Mouse (Mus musculus) midbrain, postnatal 0 days (tissue): ENCODE measurements around the gene Erf. TPM values are rescaled to one million over a fixed set of nuclear protein-coding genes. Genes with fewer than 3 reads are reported as not detected.

Experiments used
- ATAC-seq: fragments of 200-750 bp; cut with Nextera tagmentation; 2 replicates; pipeline ENCODE4 v1.8.0; 2017; ENCODE audit warnings: moderate number of reproducible peaks, mild to moderate bottlenecking, moderate TSS enrichment, moderate library complexity; ENCODE audit not compliant: low FRiP score
- DNase-seq: peaks from one replicate; pipeline ENCODE4 v3.0.0-alpha.2; 2015; ENCODE audit warnings: low spot score
- H3K27ac ChIP-seq: fragments of 300-500 bp; sonication (generic); 2 replicates; pipeline ENCODE4 v1.5.1; 2014; ENCODE audit warnings: low read depth, mild to moderate bottlenecking, low read length, mixed read lengths
- H3K27me3 ChIP-seq: fragments of 300-500 bp; sonication (generic); 2 replicates; pipeline ENCODE4 v1.6.1; 2014; ENCODE audit warnings: low read length, control low read depth, mixed read lengths; ENCODE audit not compliant: insufficient read depth
- H3K36me3 ChIP-seq: fragments of 300-500 bp; sonication (generic); 2 replicates; pipeline ENCODE4 v1.6.1; 2014; ENCODE audit warnings: low read length, control low read depth, mixed read lengths; ENCODE audit not compliant: insufficient read depth
- H3K4me1 ChIP-seq: fragments of 300-500 bp; sonication (generic); 2 replicates; pipeline ENCODE4 v1.6.1; 2014; ENCODE audit warnings: mild to moderate bottlenecking, control low read depth, antibody characterized with exemption, low read length, mixed read lengths; ENCODE audit not compliant: insufficient read depth
- H3K4me2 ChIP-seq: fragments of 300-500 bp; sonication (generic); 2 replicates; pipeline ENCODE4 v1.6.1; 2014; ENCODE audit warnings: low read depth, mild to moderate bottlenecking, low read length, mixed read lengths; ENCODE audit not compliant: poor library complexity, severe bottlenecking
- H3K4me3 ChIP-seq: fragments of 300-500 bp; sonication (generic); 2 replicates; pipeline ENCODE4 v1.5.1; 2014; ENCODE audit warnings: low read depth, mild to moderate bottlenecking, low read length, moderate library complexity
- H3K9ac ChIP-seq: fragments of 300-500 bp; sonication (generic); replicated peaks from 2 replicates; pipeline ENCODE4 v1.6.1; 2014; ENCODE audit warnings: mild to moderate bottlenecking, low read length, moderate library complexity, mixed read lengths; ENCODE audit not compliant: poor library complexity, severe bottlenecking
- H3K9me3 ChIP-seq: fragments of 300-500 bp; sonication (generic); 2 replicates; pipeline ENCODE4 v1.6.1; 2016; ENCODE audit warnings: low read length, control low read depth
- CTCF ChIP-seq: IDR thresholded peaks from 2 replicates; pipeline ENCODE4 v1.5.1; 2016; ENCODE audit warnings: antibody characterized with exemption, mild to moderate bottlenecking
- WGBS: fragments of 180-500 bp; shearing (Covaris S2); extraction: QIAGEN DNeasy Blood & Tissue Kit; methylation state at CpG from one replicate; pipeline ENCODE4 v1.1.7; 2014; 5-methylcytosine and 5-hydroxymethylcytosine counted together
- polyA plus RNA-seq: library from polyadenylated mRNA; unstranded; fragments of >200 nt; fragmentation: Nextera tagmentation; extraction: Ambion mirVana; gene quantifications from 2 replicates; pipeline ENCODE4 v1.2.1, GENCODE M21; 2015
- total RNA-seq: library from RNA; depleted of rRNA; stranded (reverse); fragments of >200 nt; gene quantifications from 2 replicates; pipeline ENCODE4 v1.2.3, GENCODE M21; 2014

Erf gene
- total and polyA plus RNA-seq, 2 experiments from 2014 or later = 3.0 to 15.8 TPM

DNA sequence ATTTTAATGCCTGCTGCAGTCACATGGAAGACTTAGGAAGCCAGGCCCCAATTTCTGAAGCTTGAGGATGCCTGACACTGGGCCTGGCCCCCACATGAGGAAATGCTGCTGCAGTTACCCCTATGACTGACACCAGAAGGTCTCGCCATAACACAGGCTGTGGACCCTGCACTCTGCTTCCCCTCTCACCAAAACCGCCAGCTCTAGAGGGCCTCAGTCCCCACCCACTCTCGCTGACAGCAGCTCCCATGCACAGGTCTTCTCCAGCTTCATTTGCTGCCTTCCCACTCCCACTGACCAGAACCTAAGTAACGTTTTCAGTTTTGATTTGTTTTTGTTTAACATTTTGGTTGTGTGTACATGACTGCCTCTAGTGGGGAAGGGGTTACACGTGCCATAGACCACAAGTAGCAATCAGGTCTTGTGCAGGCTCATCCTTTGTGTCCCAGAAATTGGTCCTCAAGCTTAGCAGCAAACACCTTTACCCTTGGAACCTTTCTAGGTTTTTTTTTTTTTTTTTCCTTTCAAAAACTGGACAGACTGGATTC is 18.4 kb downstream of the Erf start:
- H3K4me1 ChIP-seq = peaks cover 10% of the 10 kb centered on the region; the same call in 1 of the 2 replicates
- WGBS = 56% methylated on average over 5 of the region's 5 CpGs
- TF ChIP-seq CTCF = peak; percentile 57
- H3K27ac ChIP-seq = no peak overlapping the region
- H3K9ac ChIP-seq = no peak overlapping the region
- no peak for ATAC-seq
- H3K4me2 ChIP-seq = no peak overlapping the region
- no peak for DNase-seq
- peaks cover 59% of the 10 kb centered on the region for H3K36me3 ChIP-seq
- no peaks in the 10 kb centered on the region for H3K9me3 ChIP-seq
- no peaks in the 10 kb centered on the region for H3K27me3 ChIP-seq
- H3K4me3 ChIP-seq = no peak overlapping the region

DNA sequence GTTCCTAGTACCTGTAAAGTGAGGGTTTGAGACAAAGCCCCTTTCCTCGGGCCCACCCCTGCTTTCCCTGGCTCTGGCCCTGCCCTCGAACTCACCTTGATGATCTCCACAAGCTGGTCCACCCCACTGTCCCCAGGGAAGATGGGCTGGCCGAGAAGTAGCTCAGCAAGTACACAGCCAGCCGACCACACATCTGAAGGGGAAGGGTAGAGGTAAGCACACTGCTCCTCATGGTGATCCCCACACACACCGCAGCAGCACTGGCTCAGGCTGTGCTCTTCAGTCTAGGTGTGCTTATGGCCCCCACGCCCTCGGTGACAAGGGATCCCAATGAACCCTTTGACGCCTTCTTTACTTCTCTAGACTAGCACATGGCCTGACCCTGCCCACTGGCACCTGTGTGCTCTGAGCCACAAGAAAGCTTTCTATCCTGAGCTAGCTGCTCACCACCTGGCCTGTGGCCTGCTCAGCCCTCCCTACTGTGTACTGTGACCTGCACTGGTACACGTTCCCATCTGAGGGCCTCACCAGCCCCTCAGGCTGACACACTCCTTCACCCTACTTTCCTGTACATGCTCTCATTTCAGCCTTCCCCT is 19.8 kb downstream of the Erf start:
- Histone ChIP-seq H3K4me3 (no peak overlapping the region), H3K4me1 (0 out of 2 replicates have a peak, but pooled peaks cover 2% of the 10 kb centered on the region), H3K27ac (no peak overlapping the region), H3K36me3 (peaks cover 71% of the 10 kb centered on the region), H3K4me2 (no peak overlapping the region), H3K9ac (no peak overlapping the region), H3K9me3 (no peaks in the 10 kb centered on the region), H3K27me3 (no peaks in the 10 kb centered on the region)
- DNase-seq = no peak
- ATAC-seq = no peak
- TF ChIP-seq CTCF = no peak
- whole genome bisulfite sequencing = 90% methylated on average over 9 of the region's 9 CpGs

DNA sequence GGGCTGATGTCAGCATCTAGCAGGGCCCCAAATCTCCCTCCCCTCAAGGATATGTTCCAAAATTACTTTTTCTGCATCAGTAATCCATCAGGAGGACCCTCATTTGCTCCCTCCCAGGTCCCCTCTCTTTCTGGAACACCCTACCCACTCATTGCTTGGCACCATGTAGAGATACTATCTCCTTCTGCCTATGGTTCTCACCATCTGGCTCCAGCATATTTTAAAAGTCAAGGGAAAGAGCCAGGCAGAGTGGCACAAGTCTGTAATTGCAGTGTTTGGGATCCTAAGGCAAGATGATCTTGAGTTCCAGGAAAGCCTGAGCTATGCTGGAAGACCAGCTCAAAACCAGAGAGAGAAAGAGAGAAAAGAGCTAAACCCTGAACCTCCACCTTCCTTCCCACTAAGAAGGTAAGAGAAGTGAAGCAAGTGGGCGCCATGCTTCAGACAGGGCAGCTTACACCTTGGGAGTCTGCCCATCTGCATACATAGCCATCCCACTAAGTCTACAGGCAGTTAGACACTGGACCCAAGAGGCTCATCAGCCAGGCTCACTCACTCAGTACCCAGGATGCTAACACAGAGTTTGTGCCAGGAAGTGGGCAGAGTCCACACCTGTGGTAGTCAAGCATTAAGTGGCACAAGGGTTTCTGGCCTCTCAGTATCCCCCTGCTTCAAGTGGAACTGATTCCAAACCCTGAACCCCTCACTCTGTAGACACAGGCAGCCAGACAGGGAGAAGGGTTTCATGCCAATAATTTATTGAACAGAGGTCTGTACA is 22.8 kb downstream of the Erf start:
- H3K4me2 ChIP-seq = no peak overlapping the region
- H3K27me3 ChIP-seq = no peaks in the 10 kb centered on the region
- no peaks in the 10 kb centered on the region for H3K9me3 ChIP-seq
- H3K27ac ChIP-seq = no peak overlapping the region
- peaks cover 82% of the 10 kb centered on the region for H3K36me3 ChIP-seq
- WGBS = 100% methylated on average over 1 of the region's 1 CpGs
- no peak overlapping the region for H3K4me3 ChIP-seq
- no peak for ATAC-seq
- H3K9ac ChIP-seq = no peak overlapping the region
- H3K4me1 ChIP-seq = no peaks in the 10 kb centered on the region
- no peak for DNase-seq
- TF ChIP-seq CTCF = no peak

DNA sequence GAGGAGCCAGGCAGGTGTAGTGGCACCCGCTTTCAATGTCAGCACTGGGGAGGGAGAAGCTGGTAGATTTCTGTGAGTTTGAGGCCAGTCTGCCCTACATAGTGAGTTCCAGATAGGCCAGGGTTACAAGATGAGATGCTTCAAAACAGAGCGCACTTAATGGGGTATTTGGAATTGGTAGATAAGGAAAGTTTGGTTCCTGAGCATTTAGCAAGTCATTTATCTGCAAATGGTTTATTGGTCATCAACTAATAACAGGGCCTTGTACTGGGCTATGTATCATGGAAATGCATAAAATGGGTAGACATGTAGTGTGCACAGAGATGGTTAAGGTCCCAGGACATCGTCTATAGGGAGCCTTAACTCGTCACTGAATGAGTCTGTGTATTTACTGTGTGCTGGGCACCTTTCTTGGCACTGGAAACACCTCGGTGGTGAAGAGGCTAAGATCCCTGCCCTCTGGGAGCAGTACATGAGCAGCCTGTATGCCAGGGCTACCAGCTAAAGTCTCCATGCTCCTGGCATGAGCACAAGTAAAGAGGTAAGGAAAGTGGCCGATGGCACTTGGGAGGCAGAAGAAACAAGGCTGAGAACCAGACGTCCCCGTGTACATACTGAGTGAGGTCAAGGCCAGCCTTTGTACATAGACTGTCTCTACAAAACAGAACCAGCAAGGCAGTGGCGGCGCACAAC is 28.1 kb downstream of the Erf start:
- H3K27ac ChIP-seq = no peak overlapping the region
- no peaks in the 10 kb centered on the region for H3K27me3 ChIP-seq
- H3K4me2 ChIP-seq = peak overlapping the region; percentile 89
- no peak overlapping the region for H3K9ac ChIP-seq
- H3K9me3 ChIP-seq = no peaks in the 10 kb centered on the region
- peaks cover 36% of the 10 kb centered on the region for H3K36me3 ChIP-seq
- DNase-seq = no peak
- H3K4me1 ChIP-seq = peaks cover 10% of the 10 kb centered on the region
- peak overlapping the region; percentile 75; the same call in 1 of the 2 replicates for H3K4me3 ChIP-seq
- WGBS = 87% methylated on average over 10 of the region's 10 CpGs
- no peak for TF ChIP-seq CTCF
- ATAC-seq = no peak

DNA sequence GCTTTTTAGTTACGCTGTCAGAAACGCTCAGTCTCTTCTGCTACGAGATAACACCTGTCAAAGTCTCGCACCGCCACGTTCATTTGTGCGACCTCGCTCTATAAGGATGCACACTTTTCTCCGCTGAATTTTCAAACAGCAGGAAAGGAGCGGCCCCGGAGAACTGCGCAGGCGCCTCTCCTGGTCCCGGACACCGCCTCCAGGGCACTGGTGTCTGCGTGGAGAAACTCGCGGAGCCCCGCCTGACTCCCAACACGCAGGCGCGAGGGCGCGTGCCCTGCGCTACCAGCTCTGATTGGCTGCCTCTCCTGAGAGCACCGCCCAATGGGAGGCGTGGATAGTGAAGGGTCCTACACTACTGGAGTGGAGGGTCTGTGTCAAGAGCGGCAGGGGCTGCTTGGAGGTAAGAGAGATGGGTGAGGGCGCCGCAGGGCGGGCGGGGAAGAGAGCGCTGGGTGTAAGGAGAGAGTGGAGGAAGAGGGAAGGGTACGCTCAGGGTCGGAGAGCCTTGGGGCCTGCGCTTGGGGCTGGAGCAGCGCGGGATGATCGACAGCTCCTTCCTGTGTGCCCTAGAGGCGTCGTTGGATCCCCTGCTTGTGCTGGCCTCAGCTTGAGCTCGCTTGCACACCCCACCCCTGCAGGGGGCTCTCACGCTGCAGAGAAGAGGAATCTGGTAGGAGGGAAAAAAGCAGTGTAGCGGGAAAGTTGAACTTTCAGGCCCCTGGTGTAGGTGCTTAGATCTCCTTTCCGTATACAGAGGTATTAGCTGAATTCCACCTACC is 29.3 kb downstream of the Erf start, which contains the start of gene Zfp526:
TSS of gene Zfp526 (plus strand) at position 324 of the 782 bp plus-strand sequence.
- peak within 1 kb of the TSS; percentile 50 for H3K9ac ChIP-seq
- H3K36me3 ChIP-seq = peaks cover 27% of the 10 kb centered on the region
- TF ChIP-seq CTCF = peak; percentile 47
- under 1% methylated on average over 42 of the region's 45 CpGs for WGBS
- H3K4me2 ChIP-seq = peak within 1 kb of the TSS; percentile 89
- peak; percentile 100 for DNase-seq
- peak; percentile 95 for ATAC-seq
- H3K27me3 ChIP-seq = no peaks in the 10 kb centered on the region
- H3K9me3 ChIP-seq = no peaks in the 10 kb centered on the region
- peaks cover 10% of the 10 kb centered on the region for H3K4me1 ChIP-seq
- peak within 1 kb of the TSS; percentile 72 for H3K27ac ChIP-seq
- peak within 1 kb of the TSS; percentile 75 for H3K4me3 ChIP-seq
